Mouse (Mus musculus) brain, embryonic 14.5 days (tissue): ENCODE measurements around the gene Cdhr2.

Source experiments
- CTCF ChIP-seq: fragments of 200-500 bp; IDR thresholded peaks from 2 replicates; pipeline ENCODE4 v1.5.1; 2012; ENCODE audit warnings: inconsistent platforms, mild to moderate bottlenecking, moderate library complexity, borderline replicate concordance; ENCODE audit not compliant: insufficient read depth, insufficient read length; ENCODE audit errors: extremely low read depth
- POLR2A ChIP-seq: fragments of 200-500 bp; IDR thresholded peaks from 2 replicates; pipeline ENCODE4 v1.6.1; 2012; ENCODE audit warnings: mild to moderate bottlenecking, inconsistent platforms, borderline replicate concordance; ENCODE audit not compliant: poor library complexity, insufficient read depth, insufficient read length, severe bottlenecking; ENCODE audit errors: extremely low read depth

DNA sequence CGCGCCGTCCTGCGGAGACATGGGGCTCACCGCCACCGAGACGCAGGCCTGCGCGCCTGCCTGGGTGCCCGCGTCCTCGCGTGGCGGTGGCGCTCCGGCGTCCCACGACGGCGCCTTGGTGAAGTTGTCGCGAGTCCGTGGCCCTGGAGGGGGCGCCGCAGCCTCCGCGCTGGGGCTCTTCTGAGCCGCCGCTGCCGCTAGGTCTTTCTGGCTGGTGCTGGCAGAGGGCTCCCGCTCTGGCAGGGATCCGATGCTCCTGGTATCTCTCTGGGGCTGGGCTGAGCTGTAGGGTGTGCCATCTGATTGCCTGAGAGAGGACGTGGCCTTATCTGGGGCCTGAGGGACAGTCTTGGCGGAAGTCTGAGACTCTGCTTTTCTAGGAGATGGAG, 36.9 kb downstream of the Cdhr2 start:
- TF ChIP-seq POLR2A (no peak), CTCF (no peak)
